Mouse (Mus musculus) stomach, embryonic 15.5 days (tissue): ENCODE results near the gene Cars. TPM values are rescaled to one million over a fixed set of nuclear protein-coding genes. Genes with fewer than 3 reads are reported as not detected.
A peak's percentile ranks its signal among the peaks of the same experiment; 100 is the strongest.
"Not testable (repeated sequence)": the region's sequence is repeated elsewhere in the genome, so short reads cannot be mapped to it uniquely, and the experiment has no call there.

Experiments
- ATAC-seq: fragments of 200-750 bp; cut with Nextera tagmentation; 2 replicates; pipeline ENCODE4 v1.8.0; 2017; ENCODE audit warnings: low read depth, moderate number of reproducible peaks, moderate TSS enrichment; ENCODE audit not compliant: insufficient read depth, low FRiP score
- H3K27ac ChIP-seq: fragments of 300-500 bp; sonication (generic); 2 replicates; pipeline ENCODE4 v1.5.1; 2015; ENCODE audit warnings: mild to moderate bottlenecking, inconsistent platforms
- H3K27me3 ChIP-seq: fragments of 300-500 bp; sonication (generic); replicated peaks from 2 replicates; pipeline ENCODE4 v1.6.1; 2015; ENCODE audit warnings: inconsistent platforms
- H3K36me3 ChIP-seq: fragments of 300-500 bp; sonication (generic); 2 replicates; pipeline ENCODE4 v1.6.1; 2015; ENCODE audit warnings: inconsistent platforms
- H3K4me1 ChIP-seq: fragments of 300-500 bp; sonication (generic); 2 replicates; pipeline ENCODE4 v1.6.1; 2015; ENCODE audit warnings: inconsistent platforms
- H3K4me2 ChIP-seq: fragments of 300-500 bp; sonication (generic); 2 replicates; pipeline ENCODE4 v1.6.1; 2015; ENCODE audit warnings: mild to moderate bottlenecking, inconsistent platforms
- H3K4me3 ChIP-seq: fragments of 300-500 bp; sonication (generic); replicated peaks from 2 replicates; pipeline ENCODE4 v1.5.1; 2015; ENCODE audit warnings: inconsistent platforms
- H3K9ac ChIP-seq: fragments of 300-500 bp; sonication (generic); 2 replicates; pipeline ENCODE4 v1.6.1; 2015; ENCODE audit warnings: inconsistent platforms
- H3K9me3 ChIP-seq: fragments of 300-500 bp; sonication (generic); 2 replicates; pipeline ENCODE4 v1.6.1; 2016; ENCODE audit warnings: inconsistent platforms
- WGBS: fragments of 180-500 bp; shearing (Covaris S2); methylation state at CpG from one replicate; pipeline ENCODE4 v1.1.7; 2015; 5-methylcytosine and 5-hydroxymethylcytosine counted together
- polyA plus RNA-seq: library from polyadenylated mRNA; unstranded; fragments of >200 nt; fragmentation: Nextera tagmentation; extraction: Ambion mirVana; gene quantifications from 2 replicates; pipeline ENCODE4 v1.2.1, GENCODE M21; 2015

The Cars gene
- 67.5 and 73.2 TPM in 2 replicates for polyA plus RNA-seq

GRCm38 (mm10) chr7:143599428-143600230, at the start of gene Cars:
Gene Cars, minus strand, starts transcription at chr7:143600090.
- under 1% methylated on average over 35 of the region's 35 CpGs for WGBS

GRCm38 (mm10) chr7:143649034-143649768, 49.3 kb upstream of the Cars start, which contains the start of gene Tnfrsf22:
Gene Tnfrsf22, minus strand, starts transcription at chr7:143649661.
- H3K9ac ChIP-seq, result peak within 1 kb of the TSS; percentile 50
- peak within 1 kb of the TSS; percentile 96 for H3K4me2 ChIP-seq
- H3K4me1 ChIP-seq, result no peaks in the 10 kb centered on the region
- H3K36me3 ChIP-seq, result no peaks in the 10 kb centered on the region
- no peaks in the 10 kb centered on the region for H3K9me3 ChIP-seq
- ATAC-seq, result peak; percentile 92
- 2% methylated on average over 39 of the region's 39 CpGs for WGBS
- no peak within 1 kb of the TSS for H3K27ac ChIP-seq
- no peaks in the 10 kb centered on the region for H3K27me3 ChIP-seq
- H3K4me3 ChIP-seq, result peak within 1 kb of the TSS; percentile 71

More at GRCm38 (mm10) chr7:143599428-143600230, at the start of gene Cars:
- peak; percentile 99 for ATAC-seq
- Histone ChIP-seq H3K27ac (peak within 1 kb of the TSS; percentile 54; the same call in 1 of the 2 replicates), H3K4me2 (peak within 1 kb of the TSS; percentile 88), H3K4me3 (peak within 1 kb of the TSS; percentile 96), H3K4me1 (peaks cover 18% of the 10 kb centered on the region), H3K9ac (peak within 1 kb of the TSS; percentile 87), H3K9me3 (no peaks in the 10 kb centered on the region), H3K27me3 (no peaks in the 10 kb centered on the region), H3K36me3 (no peaks in the 10 kb centered on the region)

GRCm38 (mm10) chr7:143643949-143644348, 44.1 kb upstream of the Cars start:
- not testable (repeated sequence) for H3K36me3 ChIP-seq, H3K27ac ChIP-seq, ATAC-seq, H3K27me3 ChIP-seq, H3K4me3 ChIP-seq, H3K4me1 ChIP-seq, H3K9me3 ChIP-seq, H3K9ac ChIP-seq, H3K4me2 ChIP-seq
- 81% methylated on average over 2 of the region's 2 CpGs for WGBS

GRCm38 (mm10) chr7:143636674-143637073, 36.8 kb upstream of the Cars start:
- H3K27me3 ChIP-seq, result no peaks in the 10 kb centered on the region
- no peaks in the 10 kb centered on the region for H3K36me3 ChIP-seq
- WGBS, result 94% methylated on average over 1 of the region's 1 CpGs
- ATAC-seq, result no peak
- no peak overlapping the region for H3K9ac ChIP-seq
- no peak overlapping the region for H3K4me2 ChIP-seq
- no peak overlapping the region for H3K4me3 ChIP-seq
- H3K27ac ChIP-seq, result no peak overlapping the region
- no peaks in the 10 kb centered on the region for H3K4me1 ChIP-seq
- H3K9me3 ChIP-seq, result no peaks in the 10 kb centered on the region

- Histone ChIP-seq H3K9me3 (no peaks in the 10 kb centered on the region), H3K4me1 (no peaks in the 10 kb centered on the region), H3K4me2 (no peak overlapping the region), H3K27me3 (no peaks in the 10 kb centered on the region), H3K4me3 (no peak overlapping the region), H3K36me3 (no peaks in the 10 kb centered on the region), H3K27ac (no peak overlapping the region), H3K9ac (no peak overlapping the region)
- WGBS, result 58% methylated on average over 2 of the region's 2 CpGs
- ATAC-seq, result no peak
Observed at GRCm38 (mm10) chr7:143631503-143631902, 31.6 kb upstream of the Cars start.

GRCm38 (mm10) chr7:143629501-143629900, 29.6 kb upstream of the Cars start:
- ATAC-seq, result no peak
- no peak overlapping the region for H3K4me2 ChIP-seq

GRCm38 (mm10) chr7:143628540-143628939, 28.6 kb upstream of the Cars start, which contains the start of gene Tnfrsf26:
Gene Tnfrsf26, minus strand, starts transcription at chr7:143628722.
- ATAC-seq, result no peak
- H3K36me3 ChIP-seq, result no peaks in the 10 kb centered on the region
- no peaks in the 10 kb centered on the region for H3K9me3 ChIP-seq
- no peaks in the 10 kb centered on the region for H3K4me1 ChIP-seq
- no peaks in the 10 kb centered on the region for H3K27me3 ChIP-seq
- no peak within 1 kb of the TSS for H3K9ac ChIP-seq
- no peak within 1 kb of the TSS for H3K4me3 ChIP-seq
- H3K27ac ChIP-seq, result no peak within 1 kb of the TSS
- WGBS, result 96% methylated on average over 1 of the region's 1 CpGs
- H3K4me2 ChIP-seq, result no peak within 1 kb of the TSS

More at GRCm38 (mm10) chr7:143629501-143629900, 29.6 kb upstream of the Cars start:
- H3K9ac ChIP-seq, result no peak overlapping the region
- no peak overlapping the region for H3K27ac ChIP-seq
- H3K4me1 ChIP-seq, result no peaks in the 10 kb centered on the region
- WGBS, result 36% methylated on average over 1 of the region's 1 CpGs
- H3K4me3 ChIP-seq, result no peak overlapping the region
- no peaks in the 10 kb centered on the region for H3K9me3 ChIP-seq
- no peaks in the 10 kb centered on the region for H3K27me3 ChIP-seq
- no peaks in the 10 kb centered on the region for H3K36me3 ChIP-seq

GRCm38 (mm10) chr7:143627555-143628286, 27.8 kb upstream of the Cars start:
- H3K9ac ChIP-seq, result no peak overlapping the region
- ATAC-seq, result no peak
- no peak overlapping the region for H3K4me3 ChIP-seq
- H3K4me1 ChIP-seq, result no peaks in the 10 kb centered on the region
- H3K36me3 ChIP-seq, result no peaks in the 10 kb centered on the region
- no peak overlapping the region for H3K27ac ChIP-seq
- WGBS, result 58% methylated on average over 10 of the region's 10 CpGs
- H3K27me3 ChIP-seq, result no peaks in the 10 kb centered on the region
- H3K9me3 ChIP-seq, result no peaks in the 10 kb centered on the region
- no peak overlapping the region for H3K4me2 ChIP-seq

GRCm38 (mm10) chr7:143626178-143626577, 26.3 kb upstream of the Cars start:
- no peak for ATAC-seq
- H3K4me3 ChIP-seq, result no peak overlapping the region
- H3K9me3 ChIP-seq, result no peaks in the 10 kb centered on the region
- H3K27me3 ChIP-seq, result no peaks in the 10 kb centered on the region
- no peaks in the 10 kb centered on the region for H3K36me3 ChIP-seq
- no peak overlapping the region for H3K4me2 ChIP-seq
- no peak overlapping the region for H3K27ac ChIP-seq
- no peak overlapping the region for H3K9ac ChIP-seq
- no peaks in the 10 kb centered on the region for H3K4me1 ChIP-seq
- 56% methylated on average over 2 of the region's 2 CpGs for WGBS

- WGBS, result 61% methylated on average over 5 of the region's 5 CpGs
- H3K9ac ChIP-seq, result no peak overlapping the region
Observed at GRCm38 (mm10) chr7:143625151-143625550, 25.3 kb upstream of the Cars start.

GRCm38 (mm10) chr7:143624561-143624960, 24.7 kb upstream of the Cars start:
- no peak overlapping the region for H3K27ac ChIP-seq
- no peaks in the 10 kb centered on the region for H3K27me3 ChIP-seq
- H3K9ac ChIP-seq, result no peak overlapping the region
- no peaks in the 10 kb centered on the region for H3K9me3 ChIP-seq
- no peaks in the 10 kb centered on the region for H3K4me1 ChIP-seq
- H3K4me2 ChIP-seq, result no peak overlapping the region
- no peaks in the 10 kb centered on the region for H3K36me3 ChIP-seq
- no peak overlapping the region for H3K4me3 ChIP-seq
- ATAC-seq, result no peak
- 68% methylated on average over 3 of the region's 3 CpGs for WGBS

More at GRCm38 (mm10) chr7:143625151-143625550, 25.3 kb upstream of the Cars start:
- ATAC-seq, result no peak
- H3K36me3 ChIP-seq, result no peaks in the 10 kb centered on the region
- no peaks in the 10 kb centered on the region for H3K9me3 ChIP-seq
- no peak overlapping the region for H3K4me2 ChIP-seq
- no peaks in the 10 kb centered on the region for H3K27me3 ChIP-seq
- H3K4me1 ChIP-seq, result no peaks in the 10 kb centered on the region
- no peak overlapping the region for H3K4me3 ChIP-seq
- no peak overlapping the region for H3K27ac ChIP-seq
